Mouse (Mus musculus): ENCODE data around the gene Gstp2.

DNA sequence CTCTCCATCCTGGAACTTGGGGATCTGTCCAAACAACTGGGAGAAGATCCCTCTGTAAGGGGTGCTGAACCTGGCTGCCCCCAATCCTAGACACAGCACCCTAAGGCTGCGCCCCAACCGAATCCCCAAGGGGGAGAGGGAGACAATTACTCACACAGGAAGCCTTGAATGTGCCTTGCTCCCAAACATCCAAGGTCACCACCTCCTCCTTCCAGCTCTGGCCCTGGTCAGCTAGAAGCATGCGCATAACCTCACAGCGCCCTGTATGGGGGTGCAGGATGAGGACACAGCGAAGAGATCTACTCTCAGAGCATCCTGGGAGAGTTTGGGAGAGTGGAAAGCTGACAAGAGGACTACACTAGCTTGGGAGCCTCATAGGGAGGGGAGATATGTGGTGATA, 12.8 kb upstream of the Gstp2 start:
- TF ChIP-seq EP300 (IDR thresholded peaks at IDR 0.05): no peak
- no peak for TF ChIP-seq CTCF (IDR thresholded peaks at IDR 0.05)
